Mouse (Mus musculus) c-Kit-negative CD71-positive TER-119-positive erythroid progenitor cells, embryonic 14.5 days (primary cell): ENCODE measurements around the gene BC029722.

Source experiments
- DNase-seq: peaks from one replicate; pipeline ENCODE4 v3.0.0-alpha.2; 2013; ENCODE audit warnings: low read depth, low spot score

Gene BC029722

GRCm38 (mm10) chr2:155779066-155779465 is 40.2 kb downstream of the BC029722 start:
- no peak for DNase-seq

DNA sequence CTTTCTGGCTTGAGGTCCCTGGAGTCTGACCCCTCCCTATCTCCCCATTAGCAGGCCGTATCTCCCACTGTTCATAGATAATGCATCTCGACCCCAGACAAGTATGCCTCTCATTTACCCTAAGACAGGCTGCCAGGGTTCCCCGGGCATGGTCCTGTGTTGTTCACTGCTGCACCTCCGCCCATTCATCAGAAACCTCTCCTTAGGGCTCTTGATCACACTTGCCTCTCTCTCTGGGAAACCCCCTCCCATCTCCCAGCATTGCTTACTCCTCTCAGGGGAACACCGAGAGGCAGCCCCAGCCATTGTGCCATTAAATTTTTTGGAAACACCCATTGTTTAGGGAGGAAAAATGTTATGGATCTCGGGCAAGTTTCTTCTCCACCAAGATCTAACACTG is 41.2 kb downstream of the BC029722 start:
- no peak for DNase-seq

GRCm38 (mm10) chr2:155777688-155777985 is 41.6 kb downstream of the BC029722 start:
- no peak for DNase-seq

GRCm38 (mm10) chr2:155776824-155777687 is 42.2 kb downstream of the BC029722 start:
- DNase-seq = no peak

GRCm38 (mm10) chr2:155775685-155776263 is 43.5 kb downstream of the BC029722 start:
- no peak for DNase-seq

DNA sequence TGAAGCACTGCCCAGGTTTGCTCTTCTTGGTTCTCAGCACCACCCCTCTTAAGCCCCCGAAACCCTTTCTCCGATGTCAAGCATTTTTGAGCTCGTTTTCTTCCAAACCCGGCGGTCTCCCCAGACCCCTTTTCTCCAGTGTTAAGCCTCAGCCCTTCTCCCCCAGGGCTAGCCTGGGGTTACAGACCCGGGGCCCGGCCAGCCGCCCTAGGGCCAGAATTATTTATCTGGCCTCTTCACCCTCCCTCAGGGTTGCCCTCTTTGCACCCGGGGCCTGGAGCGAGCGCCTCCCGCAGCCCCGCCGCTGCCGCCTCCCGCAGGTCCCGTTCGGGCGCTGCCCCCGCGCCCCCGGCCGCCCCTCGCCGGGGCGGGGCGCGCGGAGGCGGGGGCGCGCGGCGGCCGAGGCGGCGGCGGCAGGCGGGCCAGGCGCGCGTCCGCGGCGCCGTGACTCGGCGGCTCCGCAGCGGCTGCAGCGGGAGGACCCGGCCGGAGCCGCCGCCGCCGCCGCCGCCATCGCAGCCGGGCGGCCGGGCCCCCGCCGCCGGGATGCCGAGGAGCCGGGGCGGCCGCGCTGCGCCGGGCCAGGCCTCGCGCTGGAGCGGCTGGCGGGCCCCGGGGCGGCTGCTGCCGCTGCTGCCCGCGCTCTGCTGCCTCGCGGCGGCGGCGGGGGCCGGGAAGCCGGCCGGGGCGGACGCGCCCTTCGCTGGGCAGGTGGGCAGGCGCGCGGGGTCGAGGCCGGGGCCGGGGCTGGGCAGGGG is 44.1 kb downstream of the BC029722 start, which contains the start of gene Mmp24:
TSS of gene Mmp24 (plus strand) at position 416 of the 758 bp plus-strand sequence.
- no peak for DNase-seq

GRCm38 (mm10) chr2:155774261-155774926 is 44.8 kb downstream of the BC029722 start:
- no peak for DNase-seq

GRCm38 (mm10) chr2:155773664-155774063 is 45.6 kb downstream of the BC029722 start:
- no peak for DNase-seq
